Mouse (Mus musculus): ENCODE data around the gene Thra. TPM values are rescaled to one million over a fixed set of nuclear protein-coding genes. Genes with fewer than 3 reads are reported as not detected.
"Not testable (repeated sequence)": the region's sequence is repeated elsewhere in the genome, so short reads cannot be mapped to it uniquely, and the experiment has no call there.

Gene Thra
- polyA plus RNA-seq, 1 experiment from 2014 or later, result 27.0 TPM

- H3K4me3 ChIP-seq; H3K36me3 ChIP-seq; H3K9ac ChIP-seq; H3K4me2 ChIP-seq; ATAC-seq (ENCODE audit: insufficient number of reproducible peaks, low FRiP score); H3K27me3 ChIP-seq (replicated peaks); H3K27ac ChIP-seq (ENCODE audit: poor library complexity, severe bottlenecking); H3K9me3 ChIP-seq (replicated peaks): not testable (repeated sequence)
- WGBS, result 90% methylated on average over 2 of the region's 2 CpGs
- peaks cover 24% of the 10 kb centered on the region for H3K4me1 ChIP-seq (replicated peaks)
These were observed 3.2 kb upstream of the Thra start for GRCm38 (mm10) chr11:98737220-98737619.

GRCm38 (mm10) chr11:98738428-98738911 lies 2.0 kb upstream of the Thra start:
- Histone ChIP-seq H3K9ac (0 out of 2 replicates have a peak overlapping the region, but pooled peaks have one; percentile 0), H3K4me2 (no peak overlapping the region), H3K27me3 (replicated peaks) (no peaks in the 10 kb centered on the region), H3K4me1 (replicated peaks) (peaks cover 33% of the 10 kb centered on the region), H3K9me3 (replicated peaks) (peaks cover 7% of the 10 kb centered on the region), H3K36me3 (no peaks in the 10 kb centered on the region), H3K4me3 (no peak overlapping the region), H3K27ac (ENCODE audit: poor library complexity, severe bottlenecking) (no peak overlapping the region)
- ATAC-seq (ENCODE audit: insufficient number of reproducible peaks, low FRiP score), result no peak
- 46% methylated on average over 4 of the region's 4 CpGs for WGBS

- peaks cover 38% of the 10 kb centered on the region for H3K4me1 ChIP-seq (replicated peaks)
- no peak overlapping the region for H3K27ac ChIP-seq (ENCODE audit: poor library complexity, severe bottlenecking)
- 0 out of 2 replicates have a peak overlapping the region, but pooled peaks have one; percentile 0 for H3K9ac ChIP-seq
- H3K27me3 ChIP-seq (replicated peaks), result no peaks in the 10 kb centered on the region
- no peaks in the 10 kb centered on the region for H3K36me3 ChIP-seq
- H3K4me3 ChIP-seq, result no peak overlapping the region
- H3K9me3 ChIP-seq (replicated peaks), result peaks cover 7% of the 10 kb centered on the region
- 61% methylated on average over 9 of the region's 9 CpGs for WGBS
- no peak for ATAC-seq (ENCODE audit: insufficient number of reproducible peaks, low FRiP score)
- H3K4me2 ChIP-seq, result no peak overlapping the region
These were observed 1.5 kb upstream of the Thra start for GRCm38 (mm10) chr11:98738925-98739324.

- Histone ChIP-seq H3K27ac (ENCODE audit: poor library complexity, severe bottlenecking) (peak overlapping the region; percentile 92), H3K4me2 (peak overlapping the region; percentile 80), H3K9ac (peak overlapping the region; percentile 96), H3K36me3 (no peaks in the 10 kb centered on the region), H3K4me3 (peak overlapping the region; percentile 87), H3K4me1 (replicated peaks) (peaks cover 48% of the 10 kb centered on the region), H3K9me3 (replicated peaks) (no peaks in the 10 kb centered on the region), H3K27me3 (replicated peaks) (no peaks in the 10 kb centered on the region)
- ATAC-seq (ENCODE audit: insufficient number of reproducible peaks, low FRiP score), result no peak
- 10% methylated on average over 8 of the region's 8 CpGs for WGBS
These were observed 429 bp upstream of the Thra start for GRCm38 (mm10) chr11:98740026-98740392.

- no peaks in the 10 kb centered on the region for H3K9me3 ChIP-seq (replicated peaks)
- peak overlapping the region; percentile 87 for H3K4me3 ChIP-seq
- H3K36me3 ChIP-seq, result no peaks in the 10 kb centered on the region
- ATAC-seq (ENCODE audit: insufficient number of reproducible peaks, low FRiP score), result no peak
- peaks cover 60% of the 10 kb centered on the region for H3K4me1 ChIP-seq (replicated peaks)
- under 1% methylated on average over 17 of the region's 17 CpGs for WGBS
- peak overlapping the region; percentile 96 for H3K9ac ChIP-seq
- H3K4me2 ChIP-seq, result peak overlapping the region; percentile 80
- no peaks in the 10 kb centered on the region for H3K27me3 ChIP-seq (replicated peaks)
- H3K27ac ChIP-seq (ENCODE audit: poor library complexity, severe bottlenecking), result peak overlapping the region; percentile 92
These were observed 698 bp downstream of the Thra start for GRCm38 (mm10) chr11:98741051-98741620.

- Histone ChIP-seq H3K4me3 (peak overlapping the region; percentile 87), H3K4me1 (replicated peaks) (peaks cover 66% of the 10 kb centered on the region), H3K9ac (peak overlapping the region; percentile 96), H3K36me3 (no peaks in the 10 kb centered on the region), H3K27ac (ENCODE audit: poor library complexity, severe bottlenecking) (peak overlapping the region; percentile 92), H3K9me3 (replicated peaks) (no peaks in the 10 kb centered on the region), H3K27me3 (replicated peaks) (no peaks in the 10 kb centered on the region), H3K4me2 (peak overlapping the region; percentile 80)
- peak; percentile 86 for ATAC-seq (ENCODE audit: insufficient number of reproducible peaks, low FRiP score)
- under 1% methylated on average over 71 of the region's 86 CpGs for WGBS
These were observed 1.4 kb downstream of the Thra start for GRCm38 (mm10) chr11:98741622-98742396.

- no peaks in the 10 kb centered on the region for H3K27me3 ChIP-seq (replicated peaks)
- peak; percentile 7 for ATAC-seq (ENCODE audit: insufficient number of reproducible peaks, low FRiP score)
- peak overlapping the region; percentile 87 for H3K4me3 ChIP-seq
- H3K36me3 ChIP-seq, result no peaks in the 10 kb centered on the region
- H3K4me1 ChIP-seq (replicated peaks), result peaks cover 75% of the 10 kb centered on the region
- H3K27ac ChIP-seq (ENCODE audit: poor library complexity, severe bottlenecking), result peak overlapping the region; percentile 92
- H3K9me3 ChIP-seq (replicated peaks), result no peaks in the 10 kb centered on the region
- WGBS, result 3% methylated on average over 21 of the region's 21 CpGs
- H3K9ac ChIP-seq, result peak overlapping the region; percentile 96
- H3K4me2 ChIP-seq, result peak overlapping the region; percentile 80
These were observed 2.2 kb downstream of the Thra start for GRCm38 (mm10) chr11:98742397-98743291.

- Histone ChIP-seq H3K4me2 (peak overlapping the region; percentile 80), H3K27ac (ENCODE audit: poor library complexity, severe bottlenecking) (peak overlapping the region; percentile 92), H3K27me3 (replicated peaks) (no peaks in the 10 kb centered on the region), H3K9ac (peak overlapping the region; percentile 96), H3K4me3 (peak overlapping the region; percentile 87), H3K4me1 (replicated peaks) (peaks cover 80% of the 10 kb centered on the region), H3K9me3 (replicated peaks) (no peaks in the 10 kb centered on the region), H3K36me3 (no peaks in the 10 kb centered on the region)
- WGBS, result 4% methylated on average over 9 of the region's 9 CpGs
- no peak for ATAC-seq (ENCODE audit: insufficient number of reproducible peaks, low FRiP score)
These were observed 3.4 kb downstream of the Thra start for GRCm38 (mm10) chr11:98743655-98744345.

- H3K4me1 ChIP-seq (replicated peaks), result peaks cover 82% of the 10 kb centered on the region
- no peak for ATAC-seq (ENCODE audit: insufficient number of reproducible peaks, low FRiP score)
- H3K27ac ChIP-seq (ENCODE audit: poor library complexity, severe bottlenecking), result peak overlapping the region; percentile 92
- H3K36me3 ChIP-seq, result no peaks in the 10 kb centered on the region
- peak overlapping the region; percentile 96 for H3K9ac ChIP-seq
- H3K9me3 ChIP-seq (replicated peaks), result no peaks in the 10 kb centered on the region
- H3K4me3 ChIP-seq, result peak overlapping the region; percentile 87
- H3K4me2 ChIP-seq, result peak overlapping the region; percentile 80
- H3K27me3 ChIP-seq (replicated peaks), result no peaks in the 10 kb centered on the region
- 33% methylated on average over 7 of the region's 7 CpGs for WGBS
These were observed 4.1 kb downstream of the Thra start for GRCm38 (mm10) chr11:98744456-98745019.
